Mouse (Mus musculus) telencephalon, adult 2 months (tissue): ENCODE measurements around the gene Vmn2r120.
"Not testable (repeated sequence)": the region's sequence is repeated elsewhere in the genome, so short reads cannot be mapped to it uniquely, and the experiment has no call there.

Experiments
- DNase-seq: peaks from one replicate; pipeline ENCODE4 v3.0.0-alpha.2; 2011; ENCODE audit warnings: low read depth, low spot score

The Vmn2r120 gene

DNA sequence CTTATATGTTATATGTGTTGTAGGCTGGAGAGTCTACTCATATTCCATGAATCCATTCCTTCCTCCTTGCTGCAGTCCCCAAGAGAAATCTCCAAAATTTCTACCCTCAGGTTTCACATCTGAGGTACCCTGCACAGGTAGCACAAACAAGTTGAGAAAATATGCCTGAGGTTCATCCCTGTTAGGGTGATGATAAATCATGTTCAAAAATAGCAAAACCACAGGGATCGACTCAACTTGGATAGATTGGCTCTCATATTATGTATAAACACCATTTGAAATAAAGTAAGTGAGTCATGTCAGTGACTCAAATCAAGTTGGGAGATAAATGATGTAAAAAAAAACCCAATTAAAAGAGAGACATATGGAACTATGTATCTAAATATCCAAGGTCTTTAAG lies at the start of gene Vmn2r120:
Vmn2r120 (minus strand) TSS at position 101 of the 400 bp plus-strand sequence.
- peak; percentile 0 for DNase-seq

DNA sequence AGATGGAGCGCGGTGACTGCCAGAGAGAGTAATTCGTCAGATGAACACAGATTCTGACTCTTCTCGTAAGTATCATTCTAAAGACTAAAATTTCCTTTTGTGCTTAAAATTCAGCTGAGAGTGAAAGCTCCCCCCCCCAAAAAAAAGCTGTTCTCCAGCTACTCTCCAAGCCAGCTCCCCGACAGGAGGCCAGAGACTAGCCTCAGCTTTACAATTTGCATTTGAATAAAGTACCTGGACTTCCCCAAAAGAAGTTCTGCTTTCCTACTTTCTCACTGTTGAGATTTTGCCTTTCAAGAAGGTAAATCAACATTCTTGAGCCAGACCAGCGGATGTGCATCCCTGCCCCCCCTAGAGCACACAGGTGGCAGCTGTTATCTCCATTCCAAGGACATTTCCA lies 42.0 kb upstream of the Vmn2r120 start:
- DNase-seq: not testable (repeated sequence)

DNA sequence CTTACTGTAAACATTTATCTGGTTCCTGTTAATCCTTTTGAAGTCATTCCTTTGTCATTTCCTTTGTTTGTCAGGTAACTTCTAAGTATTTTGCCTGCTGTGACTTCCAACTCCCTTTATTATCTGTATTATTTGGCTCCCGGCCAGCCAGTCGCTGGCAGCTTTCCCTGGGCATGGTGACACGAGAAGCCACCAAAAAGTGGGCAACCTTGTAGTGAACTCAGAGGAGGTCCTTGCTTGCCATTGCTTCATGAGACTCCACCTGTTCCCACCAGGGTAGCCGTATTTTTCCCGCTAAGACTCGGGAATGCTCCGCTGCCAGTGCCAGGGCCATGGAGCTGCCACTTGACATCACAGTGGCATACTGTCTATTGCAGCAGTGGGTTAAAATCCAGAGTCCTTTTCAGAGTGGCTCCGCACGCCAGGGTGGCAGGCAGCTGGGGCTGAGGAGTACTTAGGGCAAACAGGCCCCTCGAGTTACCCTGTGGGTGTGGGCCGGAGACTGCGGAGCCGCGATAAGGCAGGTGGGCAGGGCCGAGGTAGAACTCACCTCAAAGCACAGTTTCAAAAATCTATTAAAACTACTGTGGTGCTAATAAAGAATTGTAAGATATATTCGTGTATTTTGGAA lies 28.9 kb upstream of the Vmn2r120 start:
- no peak for DNase-seq
